Mouse (Mus musculus): ENCODE results near the gene Cideb. TPM values are rescaled to one million over a fixed set of nuclear protein-coding genes. Genes with fewer than 3 reads are reported as not detected.
A peak's percentile ranks its signal among the peaks of the same experiment; 100 is the strongest.
"Not testable (repeated sequence)": the region's sequence is repeated elsewhere in the genome, so short reads cannot be mapped to it uniquely, and the experiment has no call there.

Gene Cideb
- polyA plus RNA-seq, 1 experiment from 2014 or later, result 0.35 TPM

- Histone ChIP-seq H3K27ac (replicated peaks) (peak overlapping the region; percentile 65), H3K4me1 (peaks cover 18% of the 10 kb centered on the region), H3K36me3 (no peaks in the 10 kb centered on the region), H3K4me3 (replicated peaks) (peak overlapping the region; percentile 53), H3K9ac (replicated peaks) (peak overlapping the region; percentile 50), H3K9me3 (replicated peaks) (no peaks in the 10 kb centered on the region), H3K27me3 (replicated peaks) (peaks cover 51% of the 10 kb centered on the region), H3K4me2 (peak overlapping the region; percentile 76)
- under 1% methylated on average over 77 of the region's 77 CpGs for WGBS
- ATAC-seq (ENCODE audit: low FRiP score), result peak; percentile 73
These were observed 4.0 kb upstream of the Cideb start for GRCm38 (mm10) chr14:55762001-55762821.

GRCm38 (mm10) chr14:55761163-55761562, 2.9 kb upstream of the Cideb start, which contains the start of gene Ltb4r2:
Gene Ltb4r2, plus strand, starts transcription at chr14:55761428.
- ATAC-seq (ENCODE audit: low FRiP score), result no peak
- H3K4me3 ChIP-seq (replicated peaks), result peak within 1 kb of the TSS; percentile 53
- 76% methylated on average over 6 of the region's 6 CpGs for WGBS
- H3K9me3 ChIP-seq (replicated peaks), result no peaks in the 10 kb centered on the region
- H3K4me2 ChIP-seq, result peak within 1 kb of the TSS; percentile 76
- peaks cover 42% of the 10 kb centered on the region for H3K27me3 ChIP-seq (replicated peaks)
- H3K4me1 ChIP-seq, result peaks cover 17% of the 10 kb centered on the region
- H3K27ac ChIP-seq (replicated peaks), result peak within 1 kb of the TSS; percentile 65
- H3K36me3 ChIP-seq, result peaks cover 4% of the 10 kb centered on the region; the same call in 1 of the 2 replicates
- peak within 1 kb of the TSS; percentile 50 for H3K9ac ChIP-seq (replicated peaks)

- not testable (repeated sequence) for H3K9me3 ChIP-seq (replicated peaks); H3K4me3 ChIP-seq (replicated peaks); H3K27ac ChIP-seq (replicated peaks); H3K9ac ChIP-seq (replicated peaks); ATAC-seq (ENCODE audit: low FRiP score)
- peaks cover 17% of the 10 kb centered on the region for H3K4me1 ChIP-seq
- under 1% methylated on average over 6 of the region's 6 CpGs for WGBS
- peak overlapping the region; percentile 38 for H3K4me2 ChIP-seq
- H3K27me3 ChIP-seq (replicated peaks), result peaks cover 32% of the 10 kb centered on the region
- peaks cover 14% of the 10 kb centered on the region for H3K36me3 ChIP-seq
These were observed 1.9 kb upstream of the Cideb start for GRCm38 (mm10) chr14:55760156-55760555.

- ATAC-seq (ENCODE audit: low FRiP score), result no peak
- Histone ChIP-seq H3K4me3 (replicated peaks) (no peak overlapping the region), H3K4me1 (peaks cover 13% of the 10 kb centered on the region), H3K9ac (replicated peaks) (no peak overlapping the region), H3K36me3 (peaks cover 40% of the 10 kb centered on the region), H3K27me3 (replicated peaks) (peaks cover 12% of the 10 kb centered on the region), H3K4me2 (no peak overlapping the region), H3K9me3 (replicated peaks) (no peaks in the 10 kb centered on the region), H3K27ac (replicated peaks) (no peak overlapping the region)
- 84% methylated on average over 6 of the region's 6 CpGs for WGBS
These were observed 692 bp downstream of the Cideb start for GRCm38 (mm10) chr14:55757566-55757965.

GRCm38 (mm10) chr14:55747051-55747847, 11.0 kb downstream of the Cideb start:
- WGBS, result 93% methylated on average over 10 of the region's 10 CpGs
- H3K4me1 ChIP-seq, result peaks cover 43% of the 10 kb centered on the region
- no peaks in the 10 kb centered on the region for H3K9me3 ChIP-seq (replicated peaks)
- H3K27me3 ChIP-seq (replicated peaks), result no peaks in the 10 kb centered on the region
- no peak overlapping the region for H3K27ac ChIP-seq (replicated peaks)
- peak overlapping the region; percentile 88 for H3K4me3 ChIP-seq (replicated peaks)
- H3K9ac ChIP-seq (replicated peaks), result 0 out of 2 replicates have a peak overlapping the region, but pooled peaks have one; percentile 5
- H3K36me3 ChIP-seq, result peaks cover 29% of the 10 kb centered on the region
- peak overlapping the region; percentile 95 for H3K4me2 ChIP-seq
- ATAC-seq (ENCODE audit: low FRiP score), result no peak

GRCm38 (mm10) chr14:55745861-55746237, 12.4 kb downstream of the Cideb start:
- peaks cover 19% of the 10 kb centered on the region for H3K36me3 ChIP-seq
- WGBS, result under 1% methylated on average over 31 of the region's 31 CpGs
- H3K4me2 ChIP-seq, result peak overlapping the region; percentile 95
- H3K9me3 ChIP-seq (replicated peaks), result no peaks in the 10 kb centered on the region
- H3K4me1 ChIP-seq, result peaks cover 43% of the 10 kb centered on the region
- peak overlapping the region; percentile 56; the same call in 1 of the 2 replicates for H3K27ac ChIP-seq (replicated peaks)
- H3K9ac ChIP-seq (replicated peaks), result peak overlapping the region; percentile 77
- no peak; the same call in 1 of the 2 replicates for ATAC-seq (ENCODE audit: low FRiP score)
- H3K27me3 ChIP-seq (replicated peaks), result no peaks in the 10 kb centered on the region
- H3K4me3 ChIP-seq (replicated peaks), result peak overlapping the region; percentile 88

- H3K27me3 ChIP-seq (replicated peaks), result no peaks in the 10 kb centered on the region
- WGBS, result 1% methylated on average over 48 of the region's 48 CpGs
- no peaks in the 10 kb centered on the region for H3K9me3 ChIP-seq (replicated peaks)
- peak within 1 kb of the TSS; percentile 88 for H3K4me3 ChIP-seq (replicated peaks)
- peak within 1 kb of the TSS; percentile 95 for H3K4me2 ChIP-seq
- H3K36me3 ChIP-seq, result peaks cover 19% of the 10 kb centered on the region
- H3K27ac ChIP-seq (replicated peaks), result peak within 1 kb of the TSS; percentile 56; the same call in 1 of the 2 replicates
- ATAC-seq (ENCODE audit: low FRiP score), result peak; percentile 84
- peaks cover 43% of the 10 kb centered on the region for H3K4me1 ChIP-seq
- peak within 1 kb of the TSS; percentile 77 for H3K9ac ChIP-seq (replicated peaks)
These were observed 12.9 kb downstream of the Cideb start, which contains the start of the genes Dhrs1 and Nop9 for GRCm38 (mm10) chr14:55745180-55745860. Gene Dhrs1, minus strand, starts transcription at chr14:55745690. Gene Nop9, plus strand, starts transcription at chr14:55745693.

GRCm38 (mm10) chr14:55743711-55744110, 14.5 kb downstream of the Cideb start:
- Histone ChIP-seq H3K9ac (replicated peaks) (0 out of 2 replicates have a peak overlapping the region, but pooled peaks have one; percentile 24), H3K27me3 (replicated peaks) (no peaks in the 10 kb centered on the region), H3K4me2 (peak overlapping the region; percentile 95), H3K36me3 (peaks cover 24% of the 10 kb centered on the region), H3K4me3 (replicated peaks) (peak overlapping the region; percentile 9; the same call in 1 of the 2 replicates), H3K9me3 (replicated peaks) (no peaks in the 10 kb centered on the region), H3K27ac (replicated peaks) (no peak overlapping the region), H3K4me1 (peaks cover 43% of the 10 kb centered on the region)
- peak; percentile 59 for ATAC-seq (ENCODE audit: low FRiP score)
- 23% methylated on average over 10 of the region's 10 CpGs for WGBS

- Histone ChIP-seq H3K27ac (replicated peaks) (no peak overlapping the region), H3K9me3 (replicated peaks) (no peaks in the 10 kb centered on the region), H3K4me1 (no peaks in the 10 kb centered on the region), H3K4me2 (no peak overlapping the region), H3K27me3 (replicated peaks) (0 out of 2 replicates have a peak, but pooled peaks cover 3% of the 10 kb centered on the region), H3K9ac (replicated peaks) (no peak overlapping the region), H3K4me3 (replicated peaks) (no peak overlapping the region), H3K36me3 (peaks cover 35% of the 10 kb centered on the region)
- 91% methylated on average over 9 of the region's 9 CpGs for whole genome bisulfite sequencing
- no peak for ATAC-seq (ENCODE audit: low FRiP score)
These were observed 21.1 kb downstream of the Cideb start for GRCm38 (mm10) chr14:55737086-55737687.

GRCm38 (mm10) chr14:55735758-55736157, 22.5 kb downstream of the Cideb start:
- Histone ChIP-seq H3K9ac (replicated peaks) (no peak overlapping the region), H3K27ac (replicated peaks) (no peak overlapping the region), H3K27me3 (replicated peaks) (0 out of 2 replicates have a peak, but pooled peaks cover 3% of the 10 kb centered on the region), H3K4me3 (replicated peaks) (no peak overlapping the region), H3K36me3 (peaks cover 31% of the 10 kb centered on the region), H3K4me2 (no peak overlapping the region), H3K4me1 (no peaks in the 10 kb centered on the region), H3K9me3 (replicated peaks) (no peaks in the 10 kb centered on the region)
- ATAC-seq (ENCODE audit: low FRiP score), result no peak
- WGBS, result 81% methylated on average over 4 of the region's 4 CpGs
